Mouse (Mus musculus): ENCODE results near the gene Tnfrsf13c. TPM values are rescaled to one million over a fixed set of nuclear protein-coding genes. Genes with fewer than 3 reads are reported as not detected.
"Not testable (repeated sequence)": the region's sequence is repeated elsewhere in the genome, so short reads cannot be mapped to it uniquely, and the experiment has no call there.

Gene Tnfrsf13c
- total RNA-seq (2021), result under 1 TPM; 0.28 to 0.30 TPM

GRCm38 (mm10) chr15:82223657-82224601 lies at the start of gene Tnfrsf13c:
Tnfrsf13c (minus strand) TSS chr15:82224369.
- intact Hi-C loops (cut with DNase I), result no loop called here
- peak; percentile 32 to 49 for DNase-seq

GRCm38 (mm10) chr15:82272295-82272694 lies 48.1 kb upstream of the Tnfrsf13c start:
- intact Hi-C loops (cut with DNase I), result no loop called here

GRCm38 (mm10) chr15:82271201-82271600 lies 47.0 kb upstream of the Tnfrsf13c start:
- intact Hi-C loops (cut with DNase I), result no loop called here
- peak; percentile 37 to 68 for DNase-seq

More at GRCm38 (mm10) chr15:82272295-82272694, 48.1 kb upstream of the Tnfrsf13c start:
- DNase-seq, result no peak

- intact Hi-C loops (cut with DNase I), result no loop called here
- DNase-seq, result no peak
Observed at GRCm38 (mm10) chr15:82268783-82269182, 44.6 kb upstream of the Tnfrsf13c start.

GRCm38 (mm10) chr15:82268185-82268584 lies 44.0 kb upstream of the Tnfrsf13c start:
- intact Hi-C loops (cut with DNase I), result no loop called here
- no peak for DNase-seq

- DNase-seq, result peak; percentile 67 to 77
- intact Hi-C loops (cut with DNase I), result loop anchor here (1.0 kb wide), 1 partner anchor 151 kb away; no protein-coding TSS in a partner anchor
Observed at GRCm38 (mm10) chr15:82266356-82266755, 42.2 kb upstream of the Tnfrsf13c start.

DNA sequence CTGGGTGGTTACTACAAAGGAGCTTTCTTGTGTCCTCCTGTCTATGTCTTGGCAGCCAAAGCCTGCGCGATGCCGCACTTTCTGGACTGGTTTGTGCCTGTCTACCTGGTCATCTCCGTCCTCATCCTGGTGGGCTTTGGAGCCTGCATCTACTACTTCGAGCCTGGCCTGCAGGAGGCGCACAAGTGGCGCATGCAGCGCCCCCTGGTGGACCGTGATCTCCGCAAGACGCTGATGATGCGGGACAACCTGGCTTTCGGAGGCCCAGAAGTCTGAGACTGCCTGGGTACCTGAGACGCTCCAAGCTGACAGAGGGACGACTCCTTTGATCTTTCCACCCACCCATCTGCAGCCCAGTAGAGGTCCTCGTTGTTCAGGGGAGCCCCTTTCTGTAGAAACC lies 35.3 kb upstream of the Tnfrsf13c start:
- peak; percentile 33 to 62 for DNase-seq
- intact Hi-C loops (cut with DNase I), result no loop called here

DNA sequence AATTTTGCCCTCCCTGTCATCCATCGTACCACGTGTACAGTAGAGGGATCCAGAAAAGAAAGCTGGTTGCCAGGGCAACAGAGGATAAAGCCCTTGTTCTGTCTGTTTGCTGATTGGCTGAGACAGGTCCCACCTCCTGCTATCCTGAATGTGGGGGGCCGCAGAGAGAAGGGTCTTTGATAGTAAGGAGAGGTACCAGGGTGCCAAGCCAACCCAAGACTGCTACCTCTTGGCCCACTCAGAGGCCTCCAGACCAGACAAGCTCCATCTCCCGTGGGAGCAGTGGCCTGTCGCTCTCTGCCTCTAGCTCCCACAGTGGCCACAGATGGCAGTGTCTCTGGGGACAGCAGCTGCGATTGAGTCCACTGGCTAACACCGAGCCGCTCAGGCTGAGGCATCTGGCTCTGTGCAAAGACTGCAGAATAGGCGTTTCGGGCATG lies 31.8 kb upstream of the Tnfrsf13c start:
- DNase-seq, result no peak
- intact Hi-C loops (cut with DNase I), result no loop called here

DNA sequence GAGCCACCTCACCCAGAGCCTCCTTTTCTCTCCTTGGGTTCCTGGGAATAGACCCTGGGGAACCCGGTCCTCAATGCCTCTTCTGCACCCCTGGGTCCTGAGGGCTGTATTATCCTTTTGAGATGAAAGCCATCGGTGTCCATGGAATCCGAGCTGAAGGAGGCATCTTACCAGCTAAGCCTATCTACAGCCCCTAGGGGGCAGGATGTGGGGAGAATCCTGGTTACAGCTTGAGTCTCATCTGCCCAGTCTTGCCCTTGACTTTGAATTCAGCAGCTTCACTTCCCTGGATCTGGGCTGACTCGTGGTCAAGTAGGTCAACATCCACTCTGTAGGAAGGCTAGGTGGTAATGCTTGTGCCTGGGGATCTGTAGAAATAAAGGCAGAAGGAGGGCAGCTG lies 31.1 kb upstream of the Tnfrsf13c start:
- intact Hi-C loops (cut with DNase I), result no loop called here
- no peak for DNase-seq

GRCm38 (mm10) chr15:82252097-82252496 lies 27.9 kb upstream of the Tnfrsf13c start, which contains the start of gene 1500009C09Rik:
1500009C09Rik (plus strand) TSS chr15:82252397.
- DNase-seq, result no peak
- intact Hi-C loops (cut with DNase I), result no loop called here

DNA sequence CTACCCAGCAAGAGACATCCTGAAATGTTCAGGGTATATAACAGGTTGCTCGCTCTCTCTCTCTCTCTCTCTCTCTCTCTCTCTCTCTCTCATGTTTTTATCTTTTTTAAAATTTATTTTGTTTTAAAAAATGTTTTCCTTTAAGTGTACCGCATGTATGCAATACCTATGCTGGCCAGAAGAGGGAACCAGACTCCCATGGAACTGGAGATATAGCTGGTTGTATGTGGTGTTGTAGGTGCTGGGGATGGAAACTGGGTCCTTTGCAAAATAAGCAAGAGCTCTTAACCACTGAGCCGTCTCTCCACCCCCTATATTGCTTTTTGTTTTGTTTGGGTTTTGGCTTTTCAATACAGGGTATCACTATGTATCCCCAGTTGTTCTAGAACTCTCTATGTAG lies 27.4 kb upstream of the Tnfrsf13c start:
- DNase-seq, result no peak
- intact Hi-C loops (cut with DNase I), result no loop called here

GRCm38 (mm10) chr15:82247131-82247776 lies 23.1 kb upstream of the Tnfrsf13c start:
- no peak for DNase-seq
- intact Hi-C loops (cut with DNase I), result no loop called here

DNA sequence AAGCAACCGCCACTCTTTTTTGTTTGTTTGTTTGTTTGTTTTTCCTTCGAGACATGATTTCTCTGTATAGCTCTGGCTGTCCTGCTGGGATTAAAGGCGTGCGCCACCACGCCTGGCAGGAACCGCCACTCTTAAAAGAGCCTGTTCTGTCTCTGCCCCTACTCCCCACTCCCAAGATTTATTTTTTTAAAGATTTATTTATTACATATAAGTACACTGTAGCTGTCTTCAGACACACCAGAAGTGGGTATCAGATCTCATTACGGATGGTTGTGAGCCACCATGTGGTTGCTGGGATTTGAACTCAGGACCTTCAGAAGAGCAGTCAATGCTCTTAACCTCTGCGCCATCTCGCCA lies 20.6 kb upstream of the Tnfrsf13c start:
- intact Hi-C loops (cut with DNase I); DNase-seq: not testable (repeated sequence)

DNA sequence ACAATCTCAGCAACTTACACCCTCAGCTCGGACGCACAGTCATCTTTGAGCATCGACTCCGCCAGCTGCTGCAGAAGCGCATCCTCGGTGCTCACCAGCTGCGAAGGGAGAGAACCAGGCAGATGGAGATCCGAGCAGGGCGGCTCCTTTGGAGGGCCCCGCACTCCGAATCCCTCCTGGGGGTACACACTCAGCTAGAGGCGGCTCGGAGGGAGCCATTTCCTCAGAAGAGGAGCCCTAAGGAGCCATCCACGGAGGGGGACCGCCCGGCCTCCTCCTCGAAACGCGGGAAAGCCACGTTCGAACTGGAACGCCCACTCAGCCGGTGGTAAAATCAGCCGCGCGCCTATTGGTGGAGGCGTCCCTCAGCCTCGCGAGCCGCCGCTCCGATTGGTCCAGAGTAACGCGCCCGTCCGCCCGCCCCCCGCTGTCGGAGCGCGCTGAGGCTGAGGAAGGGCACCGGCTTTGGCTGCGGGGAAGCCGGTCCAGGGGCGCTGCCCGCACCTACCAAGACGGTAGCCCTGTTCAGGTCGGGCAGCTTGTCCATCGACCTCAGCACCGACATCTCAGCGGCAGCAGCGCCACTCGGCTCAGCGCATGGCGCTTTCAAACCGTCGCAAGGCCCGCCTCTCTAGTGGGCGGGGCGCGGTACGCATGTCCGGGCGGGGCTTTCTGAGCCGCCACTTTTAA lies 20.1 kb upstream of the Tnfrsf13c start, which contains the start of gene Cenpm:
Gene Cenpm, minus strand, starts transcription at position 634 of the 690 bp plus-strand sequence.
- peak; percentile 91 to 96 for DNase-seq
- intact Hi-C loops (cut with DNase I), result no loop called here

DNA sequence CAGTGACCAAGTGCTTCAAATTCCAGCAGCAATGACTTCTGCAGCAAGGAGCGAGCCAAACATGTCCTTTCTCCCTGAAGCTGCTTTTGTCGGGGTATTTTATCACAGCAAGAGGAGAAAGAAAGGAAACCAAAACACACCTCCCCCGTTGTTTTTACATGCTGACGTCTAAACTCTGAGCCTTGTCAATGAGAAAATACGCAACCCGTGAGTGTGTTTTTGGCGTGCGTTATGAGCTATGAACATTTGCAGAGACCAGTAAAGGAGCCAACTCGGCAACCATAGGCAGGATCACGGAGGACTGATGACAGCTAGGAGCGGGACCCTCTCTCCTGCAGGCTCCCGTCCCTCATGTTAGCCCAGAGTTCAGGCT lies 19.6 kb upstream of the Tnfrsf13c start:
- intact Hi-C loops (cut with DNase I), result no loop called here
- no peak for DNase-seq

GRCm38 (mm10) chr15:82243311-82243710 lies 19.1 kb upstream of the Tnfrsf13c start:
- intact Hi-C loops (cut with DNase I), result no loop called here
- DNase-seq, result no peak

- peak; percentile 82 to 86 for DNase-seq
- intact Hi-C loops (cut with DNase I), result loop anchor here (1.0 to 10.0 kb wide), 3 partner anchors 98 to 282 kb away; no protein-coding TSS in a partner anchor
Observed at GRCm38 (mm10) chr15:82236565-82236964, 12.4 kb upstream of the Tnfrsf13c start.

- intact Hi-C loops (cut with DNase I), result loop anchor here (1.0 to 10.0 kb wide), 3 partner anchors 97 to 281 kb away; no protein-coding TSS in a partner anchor
- no peak for DNase-seq
Observed at GRCm38 (mm10) chr15:82235661-82236060, 11.5 kb upstream of the Tnfrsf13c start.

- intact Hi-C loops (cut with DNase I), result loop anchor here (5.0 to 10.0 kb wide), 2 partner anchors 50 to 278 kb away; no protein-coding TSS in a partner anchor
- no peak for DNase-seq
Observed at GRCm38 (mm10) chr15:82232651-82233050, 8.5 kb upstream of the Tnfrsf13c start.

GRCm38 (mm10) chr15:82231591-82232378 lies 7.6 kb upstream of the Tnfrsf13c start:
- no peak for DNase-seq
- intact Hi-C loops (cut with DNase I), result loop anchor here (5.0 to 10.0 kb wide), 2 partner anchors 49 to 277 kb away; no protein-coding TSS in a partner anchor
